Mouse (Mus musculus) stomach, postnatal 0 days (tissue): ENCODE results near the gene Pkp1.

Experiments used
- CTCF ChIP-seq: IDR thresholded peaks from 2 replicates; pipeline ENCODE4 v1.5.1; 2016; ENCODE audit warnings: antibody characterized with exemption, low read depth, mild to moderate bottlenecking, moderate library complexity
- EP300 ChIP-seq: optimal IDR thresholded peaks from 2 replicates; pipeline ENCODE3; 2016; ENCODE audit warnings: antibody characterized with exemption

GRCm38 (mm10) chr1:135861091-135861490 is 57.9 kb downstream of the Pkp1 start:
- TF ChIP-seq EP300, result no peak
- TF ChIP-seq CTCF, result no peak
